Mouse (Mus musculus): ENCODE data around the gene Pyurf.

The Pyurf gene

GRCm38 (mm10) chr6:57691467-57692261 is at the start of gene Pyurf:
TSS of gene Pyurf (minus strand) at chr6:57692078.
- DNase-seq (ENCODE audit: low spot score): peak; percentile 93

GRCm38 (mm10) chr6:57721347-57721746 is 29.5 kb upstream of the Pyurf start:
- no peak for DNase-seq (ENCODE audit: low spot score)

- no peak for DNase-seq (ENCODE audit: low spot score)
Measured at GRCm38 (mm10) chr6:57711726-57712125, 19.8 kb upstream of the Pyurf start.

GRCm38 (mm10) chr6:57706721-57707120 is 14.8 kb upstream of the Pyurf start:
- no peak for DNase-seq (ENCODE audit: low spot score)

GRCm38 (mm10) chr6:57703703-57704102 is 11.8 kb upstream of the Pyurf start:
- DNase-seq (ENCODE audit: low spot score): peak; percentile 27

- peak; percentile 95 for DNase-seq (ENCODE audit: low spot score)
Measured at GRCm38 (mm10) chr6:57702743-57703499, 11.0 kb upstream of the Pyurf start.

- no peak for DNase-seq (ENCODE audit: low spot score)
Measured at GRCm38 (mm10) chr6:57702376-57702742, 10.5 kb upstream of the Pyurf start, which contains the start of gene Lancl2. TSS of gene Lancl2 (plus strand) at chr6:57702540.

GRCm38 (mm10) chr6:57701686-57702085 is 9.8 kb upstream of the Pyurf start:
- peak; percentile 5 for DNase-seq (ENCODE audit: low spot score)

GRCm38 (mm10) chr6:57693116-57693515 is 1.2 kb upstream of the Pyurf start:
- no peak for DNase-seq (ENCODE audit: low spot score)

- DNase-seq (ENCODE audit: low spot score): no peak
Measured at GRCm38 (mm10) chr6:57684156-57684555, 7.7 kb downstream of the Pyurf start.

GRCm38 (mm10) chr6:57661295-57661694 is 30.6 kb downstream of the Pyurf start:
- DNase-seq (ENCODE audit: low spot score): no peak

- no peak for DNase-seq (ENCODE audit: low spot score)
Measured at GRCm38 (mm10) chr6:57647256-57647655, 44.6 kb downstream of the Pyurf start.

- DNase-seq (ENCODE audit: low spot score): peak; percentile 6
Measured at GRCm38 (mm10) chr6:57641789-57642188, 50.1 kb downstream of the Pyurf start.

GRCm38 (mm10) chr6:57639531-57639930 is 52.3 kb downstream of the Pyurf start:
- DNase-seq (ENCODE audit: low spot score): no peak

Measured in embryo, embryonic 10.5 days (tissue).